Mouse (Mus musculus) hindbrain, embryonic 10.5 days (tissue): ENCODE measurements around the gene Samd14. TPM values are rescaled to one million over a fixed set of nuclear protein-coding genes. Genes with fewer than 3 reads are reported as not detected.

ENCODE experiments used
- DNase-seq: peaks from one replicate; pipeline ENCODE4 v3.0.0-alpha.2; 2017; ENCODE audit warnings: low spot score
- H3K27ac ChIP-seq: fragments of 300-500 bp; sonication (generic); 2 replicates; pipeline ENCODE4 v1.5.1; 2016; ENCODE audit warnings: mild to moderate bottlenecking, moderate library complexity
- H3K27me3 ChIP-seq: fragments of 300-500 bp; sonication (generic); 2 replicates; pipeline ENCODE4 v1.6.1; 2016; ENCODE audit warnings: mild to moderate bottlenecking; ENCODE audit not compliant: poor library complexity, insufficient read depth, severe bottlenecking
- H3K36me3 ChIP-seq: fragments of 300-500 bp; sonication (generic); 2 replicates; pipeline ENCODE4 v1.6.1; 2016; ENCODE audit warnings: mild to moderate bottlenecking, moderate library complexity
- H3K4me1 ChIP-seq: fragments of 300-500 bp; sonication (generic); replicated peaks from 2 replicates; pipeline ENCODE4 v1.6.1; 2016; ENCODE audit warnings: mild to moderate bottlenecking
- H3K4me3 ChIP-seq: fragments of 300-500 bp; sonication (generic); 2 replicates; pipeline ENCODE4 v1.5.1; 2016; ENCODE audit warnings: mild to moderate bottlenecking, moderate library complexity
- H3K9me3 ChIP-seq: fragments of 300-500 bp; sonication (generic); 2 replicates; pipeline ENCODE4 v1.6.1; 2016; ENCODE audit warnings: mild to moderate bottlenecking, moderate library complexity
- WGBS: fragments of 180-500 bp; shearing (Covaris S2); methylation state at CpG from one replicate; pipeline ENCODE4 v1.1.7; 2016; 5-methylcytosine and 5-hydroxymethylcytosine counted together
- polyA plus RNA-seq: library from polyadenylated mRNA; unstranded; fragments of >200 nt; fragmentation: Nextera tagmentation; extraction: Ambion mirVana; gene quantifications from 2 replicates; pipeline ENCODE4 v1.2.1, GENCODE M21; 2016

Samd14 gene
- polyA plus RNA-seq, 1 experiment from 2014 or later: 71.5 TPM

DNA sequence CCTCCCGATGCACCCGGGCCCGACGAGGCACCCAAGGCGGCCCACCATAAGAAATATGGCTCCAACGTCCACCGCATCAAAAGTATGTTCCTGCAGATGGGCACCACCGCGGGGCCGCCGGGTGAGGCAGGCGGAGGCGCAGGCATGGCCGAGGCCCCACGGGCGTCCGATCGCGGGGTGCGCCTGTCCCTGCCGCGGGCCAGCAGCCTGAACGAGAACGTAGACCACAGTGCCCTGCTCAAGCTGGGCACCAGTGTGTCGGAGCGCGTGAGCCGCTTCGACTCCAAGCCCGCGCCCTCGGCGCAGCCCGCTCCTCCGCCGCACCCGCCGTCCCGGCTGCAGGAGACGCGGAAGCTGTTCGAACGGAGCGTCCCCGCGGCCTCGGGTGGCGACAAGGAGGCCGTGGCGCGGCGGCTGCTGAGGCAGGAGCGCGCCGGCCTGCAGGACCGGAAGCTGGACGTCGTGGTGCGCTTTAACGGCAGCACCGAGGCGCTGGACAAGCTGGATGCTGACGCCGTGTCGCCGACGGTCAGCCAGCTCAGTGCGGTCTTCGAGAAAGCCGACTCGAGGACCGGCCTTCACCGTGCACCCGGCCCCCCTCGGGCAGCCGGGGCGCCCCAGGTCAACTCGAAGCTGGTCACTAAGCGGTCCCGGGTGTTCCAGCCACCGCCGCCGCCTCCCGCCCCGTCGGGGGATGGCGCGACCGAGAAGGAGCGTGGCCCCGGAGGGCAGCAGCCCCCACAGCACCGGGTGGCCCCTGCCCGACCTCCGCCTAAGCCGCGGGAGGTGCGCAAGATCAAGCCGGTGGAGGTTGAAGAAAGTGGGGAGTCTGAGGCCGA is 17.8 kb upstream of the Samd14 start:
- Histone ChIP-seq H3K27ac (peak overlapping the region; percentile 98), H3K4me1 (peaks cover 94% of the 10 kb centered on the region), H3K4me3 (peak overlapping the region; percentile 96), H3K36me3 (peaks cover 27% of the 10 kb centered on the region), H3K27me3 (no peaks in the 10 kb centered on the region), H3K9me3 (no peaks in the 10 kb centered on the region)
- DNase-seq: peak; percentile 62
- under 1% methylated on average over 99 of the region's 99 CpGs for WGBS

GRCm38 (mm10) chr11:94992480-94992753 is 17.3 kb upstream of the Samd14 start:
- no peak for DNase-seq
- Histone ChIP-seq H3K4me1 (peaks cover 90% of the 10 kb centered on the region), H3K27ac (peak overlapping the region; percentile 98), H3K4me3 (peak overlapping the region; percentile 96), H3K9me3 (no peaks in the 10 kb centered on the region), H3K27me3 (no peaks in the 10 kb centered on the region), H3K36me3 (peaks cover 33% of the 10 kb centered on the region)
- under 1% methylated on average over 20 of the region's 20 CpGs for WGBS

DNA sequence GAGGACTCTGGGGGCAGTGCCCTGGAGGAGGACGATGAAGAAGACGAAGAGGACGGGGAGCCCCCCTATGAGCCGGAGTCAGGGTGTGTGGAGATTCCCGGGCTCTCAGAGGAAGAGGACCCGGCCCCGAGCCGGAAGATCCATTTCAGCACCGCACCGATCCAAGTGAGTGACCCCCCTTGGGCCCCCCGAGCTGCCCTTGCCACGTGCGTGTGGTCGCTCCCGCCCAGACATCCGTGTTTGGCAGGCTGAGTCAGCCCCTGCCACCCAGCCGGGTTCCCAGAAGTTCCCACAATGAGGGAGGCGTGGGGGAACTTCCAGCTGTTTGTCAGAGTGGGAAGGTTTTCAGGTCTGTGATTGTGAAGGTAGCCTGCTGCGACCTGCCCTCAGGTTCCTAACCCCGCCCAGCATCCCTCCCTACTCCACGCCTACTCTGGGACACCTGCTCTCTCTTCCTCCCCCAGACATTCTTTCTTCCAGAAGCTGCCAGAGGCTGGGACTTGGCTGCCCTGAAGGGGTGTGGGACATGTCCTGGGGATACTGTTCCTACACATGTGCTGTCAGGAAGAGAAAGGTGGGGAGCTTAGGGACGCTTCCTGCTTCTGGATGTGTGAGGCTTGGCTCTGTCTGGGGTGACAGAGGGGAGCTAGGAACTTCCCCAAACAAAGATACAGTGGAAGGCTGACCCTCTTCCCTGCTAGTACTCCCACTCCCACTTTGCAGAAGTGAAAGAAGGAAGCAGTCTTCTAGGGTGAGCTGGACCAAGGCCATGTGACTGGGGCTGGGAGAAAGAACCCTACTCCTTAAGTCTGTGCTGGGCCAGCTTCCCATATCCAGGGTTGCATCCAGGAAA is 16.7 kb upstream of the Samd14 start:
- 2% methylated on average over 22 of the region's 22 CpGs for WGBS
- no peaks in the 10 kb centered on the region for H3K9me3 ChIP-seq
- no peaks in the 10 kb centered on the region for H3K27me3 ChIP-seq
- H3K27ac ChIP-seq: peak overlapping the region; percentile 98
- peaks cover 90% of the 10 kb centered on the region for H3K4me1 ChIP-seq
- peaks cover 38% of the 10 kb centered on the region for H3K36me3 ChIP-seq
- DNase-seq: peak; percentile 35
- peak overlapping the region; percentile 96 for H3K4me3 ChIP-seq

- peaks cover 52% of the 10 kb centered on the region for H3K36me3 ChIP-seq
- H3K4me1 ChIP-seq: peaks cover 84% of the 10 kb centered on the region
- peak overlapping the region; percentile 96 for H3K4me3 ChIP-seq
- H3K27ac ChIP-seq: peak overlapping the region; percentile 98
- H3K9me3 ChIP-seq: no peaks in the 10 kb centered on the region
- no peaks in the 10 kb centered on the region for H3K27me3 ChIP-seq
- 61% methylated on average over 10 of the region's 10 CpGs for WGBS
- DNase-seq: no peak
Observed at GRCm38 (mm10) chr11:94994208-94994814, 15.4 kb upstream of the Samd14 start.

DNA sequence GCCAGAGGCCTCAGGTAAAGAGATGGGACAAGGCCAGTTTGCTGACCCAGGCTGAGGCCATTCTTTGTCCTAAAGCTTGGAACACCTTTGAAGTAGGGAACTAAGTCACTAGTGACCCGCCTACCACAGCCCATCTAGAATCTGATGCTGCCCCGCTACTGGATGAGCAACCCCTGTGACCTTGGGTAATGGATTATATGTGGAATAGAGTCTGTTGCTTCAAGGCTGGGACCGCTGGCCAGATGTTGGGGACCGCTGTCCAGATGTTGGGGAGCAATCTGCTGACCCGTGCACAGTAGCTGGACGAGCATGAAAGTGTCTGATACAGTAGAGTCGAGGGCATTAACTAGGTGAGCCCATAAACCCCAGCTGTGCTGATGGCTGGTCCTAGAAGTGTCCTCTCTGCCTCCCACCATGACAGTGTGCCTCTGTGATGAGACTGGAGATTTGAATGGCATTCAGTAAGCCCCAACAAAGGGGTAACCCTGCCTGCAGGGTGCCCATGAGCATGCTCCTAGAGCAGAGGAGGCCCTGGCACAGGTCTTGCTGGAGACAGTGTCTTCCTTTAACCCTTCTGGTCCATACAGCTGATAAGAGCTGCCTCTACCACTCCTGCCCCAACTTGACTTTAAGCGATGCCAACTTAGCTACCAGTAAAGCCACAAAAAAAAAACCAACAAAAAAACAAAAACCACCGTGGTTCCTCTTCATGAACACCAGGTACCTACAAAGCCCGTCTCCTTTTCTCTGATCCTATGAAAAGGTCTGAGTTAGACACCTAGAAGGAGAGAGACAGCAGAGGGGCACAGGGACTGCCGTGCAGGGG is 14.5 kb upstream of the Samd14 start:
- no peak for DNase-seq
- Histone ChIP-seq H3K27me3 (no peaks in the 10 kb centered on the region), H3K9me3 (no peaks in the 10 kb centered on the region), H3K27ac (peak overlapping the region; percentile 98), H3K4me1 (peaks cover 84% of the 10 kb centered on the region), H3K4me3 (peak overlapping the region; percentile 96), H3K36me3 (peaks cover 60% of the 10 kb centered on the region)
- WGBS: 89% methylated on average over 11 of the region's 11 CpGs

DNA sequence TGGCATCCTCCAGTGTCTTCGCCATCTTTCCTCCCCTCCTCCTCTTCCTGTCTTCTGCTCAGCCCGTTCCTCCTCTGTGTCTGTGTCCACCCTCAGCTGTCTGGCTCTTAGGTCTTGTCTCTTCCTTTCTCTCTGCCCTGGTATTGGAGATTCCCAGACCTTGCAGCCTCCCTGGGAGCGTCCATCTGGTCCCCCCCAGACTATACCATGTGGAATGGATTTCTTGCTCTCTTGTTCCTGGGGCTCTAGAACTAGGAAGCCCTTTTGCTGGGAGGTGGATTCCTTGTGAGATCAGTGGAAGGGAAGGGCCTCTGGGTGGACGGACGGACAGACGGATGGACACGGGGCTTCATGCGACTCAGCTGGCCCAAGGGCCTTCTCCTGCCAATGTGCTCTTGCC is 13.6 kb upstream of the Samd14 start:
- Histone ChIP-seq H3K36me3 (peaks cover 70% of the 10 kb centered on the region), H3K4me3 (peak overlapping the region; percentile 96; the same call in 1 of the 2 replicates)

DNA sequence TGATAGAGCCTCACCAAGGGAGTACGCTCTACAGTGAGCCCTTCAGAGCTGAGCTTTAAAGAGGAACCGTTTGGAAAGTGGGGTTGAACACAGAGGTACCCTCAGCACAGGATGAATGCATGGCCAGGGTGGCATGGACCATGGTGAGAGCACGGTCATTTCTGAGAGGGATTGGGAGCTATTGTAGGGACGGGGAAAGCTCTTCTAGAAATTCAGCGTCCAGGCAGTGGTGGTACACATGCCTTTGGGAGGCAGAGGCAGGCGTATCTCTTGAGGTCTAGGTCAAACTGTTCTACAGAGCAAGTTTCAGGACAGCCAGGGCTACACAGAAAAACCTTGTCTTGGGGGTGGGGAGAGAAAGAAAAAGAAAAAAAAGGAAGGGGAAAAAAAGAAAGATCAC is 12.7 kb upstream of the Samd14 start:
- WGBS: 92% methylated on average over 6 of the region's 6 CpGs
- Histone ChIP-seq H3K27me3 (no peaks in the 10 kb centered on the region), H3K9me3 (no peaks in the 10 kb centered on the region), H3K27ac (peak overlapping the region; percentile 64; the same call in 1 of the 2 replicates), H3K4me3 (no peak overlapping the region), H3K4me1 (peaks cover 88% of the 10 kb centered on the region), H3K36me3 (peaks cover 78% of the 10 kb centered on the region)
- no peak for DNase-seq

More for the DNA sequence above, 13.6 kb upstream of the Samd14 start:
- no peak for DNase-seq
- Histone ChIP-seq H3K27ac (peak overlapping the region; percentile 36; the same call in 1 of the 2 replicates), H3K9me3 (no peaks in the 10 kb centered on the region), H3K27me3 (no peaks in the 10 kb centered on the region), H3K4me1 (peaks cover 87% of the 10 kb centered on the region)
- WGBS: 90% methylated on average over 8 of the region's 8 CpGs

DNA sequence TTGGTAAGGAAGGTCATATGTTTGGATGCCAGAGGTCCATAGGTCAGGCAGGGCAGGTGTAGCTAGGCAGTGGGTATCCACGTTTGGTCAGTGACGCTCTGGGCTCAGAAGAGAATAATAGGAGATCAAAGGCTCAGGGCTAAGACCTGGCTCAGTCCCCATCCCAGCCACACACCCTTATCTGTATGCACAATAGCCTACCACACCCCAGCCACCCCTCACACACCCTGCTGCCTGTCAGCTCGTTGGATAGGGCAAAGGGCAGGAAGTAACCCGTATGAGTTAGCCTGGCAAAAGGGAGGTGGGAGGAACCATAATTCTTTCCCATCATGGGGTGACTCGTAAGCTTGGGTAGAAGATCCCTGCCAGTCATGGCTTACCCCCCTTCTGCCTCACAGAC is 12.1 kb upstream of the Samd14 start:
- DNase-seq: no peak
- 0 out of 2 replicates have a peak overlapping the region, but pooled peaks have one; percentile 9 for H3K4me3 ChIP-seq
- no peaks in the 10 kb centered on the region for H3K27me3 ChIP-seq
- peak overlapping the region; percentile 72 for H3K27ac ChIP-seq
- H3K9me3 ChIP-seq: no peaks in the 10 kb centered on the region
- H3K36me3 ChIP-seq: peaks cover 85% of the 10 kb centered on the region
- WGBS: 72% methylated on average over 5 of the region's 5 CpGs
- H3K4me1 ChIP-seq: peaks cover 86% of the 10 kb centered on the region

DNA sequence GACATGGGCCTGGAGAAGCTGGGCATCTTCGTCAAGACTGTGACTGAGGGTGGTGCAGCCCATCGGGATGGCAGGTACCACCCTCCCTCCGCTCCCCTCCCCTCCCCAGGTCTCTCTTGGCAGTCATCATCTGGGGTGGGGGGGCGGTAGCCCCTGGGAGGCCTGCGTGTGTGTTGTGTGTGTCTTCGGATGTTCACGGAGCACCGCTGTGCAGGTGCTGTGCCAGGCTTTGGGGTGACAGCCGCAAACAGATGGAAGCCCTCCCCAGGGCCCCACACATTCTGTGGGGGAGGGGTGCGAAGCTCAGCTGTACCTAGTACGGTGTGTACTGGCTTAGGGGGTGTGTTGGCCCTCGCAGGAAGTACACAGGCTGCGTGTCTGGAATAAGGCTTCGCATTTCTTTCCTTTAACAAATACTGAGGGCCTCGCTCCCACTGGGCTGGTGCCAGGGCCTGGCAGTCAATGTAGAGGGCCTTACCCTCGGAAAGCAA is 11.6 kb upstream of the Samd14 start:
- 89% methylated on average over 16 of the region's 16 CpGs for WGBS
- peak overlapping the region; percentile 9; the same call in 1 of the 2 replicates for H3K4me3 ChIP-seq
- peaks cover 89% of the 10 kb centered on the region for H3K36me3 ChIP-seq
- no peaks in the 10 kb centered on the region for H3K9me3 ChIP-seq
- no peaks in the 10 kb centered on the region for H3K27me3 ChIP-seq
- DNase-seq: no peak
- peak overlapping the region; percentile 72; the same call in 1 of the 2 replicates for H3K27ac ChIP-seq
- H3K4me1 ChIP-seq: peaks cover 81% of the 10 kb centered on the region

DNA sequence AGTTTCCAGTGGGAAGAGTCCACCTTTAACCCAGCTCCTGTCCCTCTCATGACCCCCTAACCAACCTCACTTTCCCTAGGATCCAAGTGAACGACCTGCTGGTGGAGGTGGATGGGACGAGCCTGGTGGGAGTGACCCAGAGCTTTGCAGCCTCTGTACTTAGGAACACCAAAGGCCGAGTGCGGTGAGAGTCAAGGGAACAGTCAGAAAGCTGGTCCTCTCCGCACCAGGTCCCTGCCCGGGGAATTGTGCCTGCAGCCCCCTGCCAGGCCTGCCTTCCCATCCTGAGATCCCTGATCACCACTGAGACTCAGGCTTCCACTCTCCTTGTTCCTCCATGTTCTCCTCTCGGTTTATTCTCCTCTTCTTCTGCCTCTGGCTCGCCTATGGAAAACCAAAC is 9.6 kb upstream of the Samd14 start:
- Histone ChIP-seq H3K27ac (peak overlapping the region; percentile 78), H3K27me3 (no peaks in the 10 kb centered on the region), H3K36me3 (peaks cover 98% of the 10 kb centered on the region), H3K9me3 (no peaks in the 10 kb centered on the region), H3K4me3 (peak overlapping the region; percentile 5; the same call in 1 of the 2 replicates), H3K4me1 (peaks cover 77% of the 10 kb centered on the region)
- 76% methylated on average over 8 of the region's 8 CpGs for WGBS
- no peak for DNase-seq

DNA sequence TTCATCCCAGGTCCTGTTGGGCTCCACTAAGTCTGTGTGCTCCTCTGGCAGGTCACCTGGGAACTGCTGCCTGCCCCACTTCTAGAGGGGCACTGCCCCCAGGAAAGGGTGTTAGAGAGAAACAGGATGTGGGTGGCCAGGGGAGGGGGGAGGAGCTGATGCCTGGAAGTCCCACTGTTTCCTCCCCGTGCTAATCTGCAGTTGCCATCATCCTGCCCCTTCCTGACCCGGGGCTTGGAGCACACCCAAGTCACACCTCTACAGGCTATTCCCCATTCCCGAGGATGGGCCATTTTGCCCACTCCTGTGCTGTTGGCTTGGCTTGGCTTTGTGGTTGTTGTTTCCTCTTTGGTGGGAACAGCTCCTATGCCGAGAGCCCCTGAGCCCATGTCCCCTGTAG is 9.1 kb upstream of the Samd14 start:
- Histone ChIP-seq H3K4me1 (peaks cover 77% of the 10 kb centered on the region), H3K36me3 (peaks cover 100% of the 10 kb centered on the region), H3K4me3 (peak overlapping the region; percentile 5; the same call in 1 of the 2 replicates), H3K27ac (peak overlapping the region; percentile 78), H3K9me3 (no peaks in the 10 kb centered on the region), H3K27me3 (no peaks in the 10 kb centered on the region)
- no peak for DNase-seq
- 58% methylated on average over 4 of the region's 4 CpGs for WGBS

DNA sequence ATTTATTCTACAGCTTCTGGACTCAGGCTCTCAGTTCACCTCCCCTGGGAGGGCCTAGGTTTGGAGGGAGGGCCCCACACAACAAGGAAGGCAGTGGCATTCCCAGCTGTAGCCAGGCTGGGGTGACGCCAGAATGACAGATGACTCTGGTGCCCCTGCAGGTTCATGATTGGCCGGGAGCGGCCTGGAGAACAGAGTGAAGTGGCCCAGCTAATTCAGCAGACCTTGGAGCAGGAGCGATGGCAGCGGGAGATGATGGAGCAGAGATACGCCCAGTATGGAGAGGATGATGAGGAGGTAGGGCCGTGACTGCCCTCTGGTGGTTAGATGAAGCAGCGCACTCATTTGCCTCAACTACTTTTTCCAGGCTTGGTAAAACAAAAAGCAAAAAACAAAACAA is 8.6 kb upstream of the Samd14 start:
- peaks cover 77% of the 10 kb centered on the region for H3K4me1 ChIP-seq
- no peaks in the 10 kb centered on the region for H3K27me3 ChIP-seq
- H3K36me3 ChIP-seq: peaks cover 100% of the 10 kb centered on the region
- H3K4me3 ChIP-seq: peak overlapping the region; percentile 5; the same call in 1 of the 2 replicates
- H3K27ac ChIP-seq: peak overlapping the region; percentile 78
- H3K9me3 ChIP-seq: no peaks in the 10 kb centered on the region
- DNase-seq: peak; percentile 85
- 2% methylated on average over 8 of the region's 8 CpGs for WGBS
